Mouse (Mus musculus) liver, embryonic 14.5 days (tissue): ENCODE results near the gene Stim1.

Source experiments
- CTCF ChIP-seq: IDR thresholded peaks from 2 replicates; pipeline ENCODE4 v1.5.1; 2016; ENCODE audit warnings: antibody characterized with exemption, low read depth, control low read depth
- EP300 ChIP-seq: IDR thresholded peaks from 2 replicates; pipeline ENCODE4 v1.6.1; 2016; ENCODE audit warnings: antibody characterized with exemption, low read depth

GRCm38 (mm10) chr7:102260518-102260917, 7.1 kb upstream of the Stim1 start:
- no peak for TF ChIP-seq CTCF
- TF ChIP-seq EP300, result no peak
